In the genomic region with DNA sequence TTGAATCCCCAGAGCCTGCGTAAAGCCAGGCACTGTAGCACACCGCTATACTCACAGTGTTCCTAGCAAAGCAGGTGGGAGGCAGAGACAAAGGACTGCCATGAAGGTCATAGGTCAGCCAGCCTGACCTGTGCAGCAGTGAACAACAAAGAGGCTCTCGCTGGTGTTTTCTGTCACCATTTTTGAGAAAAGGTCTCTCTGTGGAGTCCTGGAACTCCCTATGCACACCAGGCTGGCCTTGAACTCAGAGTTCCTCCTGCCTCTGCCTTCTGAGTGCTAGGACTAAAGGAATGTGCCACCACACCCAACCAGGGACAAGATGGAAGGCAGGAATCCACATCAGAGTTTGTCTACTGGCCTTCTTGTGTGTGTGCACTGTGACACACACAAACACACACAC, we compare ENCODE assay signal across 26 mouse cellular contexts. TPM values are rescaled to one million over a fixed set of nuclear protein-coding genes. Genes with fewer than 3 reads are reported as not detected.
DNase-seq lines count a peak whose midpoint lies in the region; TF ChIP-seq lines count a peak whose summit lies in the region.
"Had no signal": no experiment of that assay in that cellular context is flagged by ENCODE, and none has a peak within 500 bp of the region (broad histone marks: within the 10 kb centered on the region; RNA-seq: fewer than 3 reads in every experiment).

No protein-coding gene starts in this region.

- no peak for TF ChIP-seq CTCF in kidney, adult 2 months (conservative IDR thresholded peaks at IDR 0.05; ENCODE audit: insufficient read depth, insufficient read length, low read depth, low read length)
- TF ChIP-seq CTCF in E14TG2a.4 (conservative IDR thresholded peaks at IDR 0.05; ENCODE audit: low read length), result no peak

- 65% methylated on average over 3 of the region's 3 CpGs for WGBS in kidney, adult 2 months

- intact Hi-C loops in heart, postnatal 25 days (cut with DNase I), result no loop called here

- no peak for DNase-seq in kidney, adult 2 months
- no peak for DNase-seq in kidney, adult 18-20 months
- DNase-seq in ES-CJ7 (ENCODE audit: low read depth, low spot score), result peak; percentile 87
- peak; percentile 80 for DNase-seq in R1 (ENCODE audit: low read depth, low spot score)
- no peak for DNase-seq in heart, postnatal 25 days (ENCODE audit: low spot score)
- no peak for DNase-seq in cerebellum, adult 11 months
- no peak for DNase-seq in ovary, postnatal 10 days (ENCODE audit: low spot score)
- DNase-seq: adrenal gland, adult 8-10 months; adrenal gland, postnatal 14 days; adrenal gland, postnatal 36 days; B cell, adult 2 months; cerebellum, adult 18-20 months; cerebellum, adult 8-10 months; cerebellum, adult 9-11 months; cerebellum, postnatal 14 days; cerebellum, postnatal 36 days; embryo, embryonic 11 days had no signal

- no peak for TF ChIP-seq POLR2A in kidney, adult 2 months (IDR thresholded peaks at IDR 0.05; ENCODE audit: low read depth, low read length)

- no peaks in the 10 kb centered on the region for H3K9me3 ChIP-seq in E14TG2a.4 (ENCODE audit: low read length)
- H3K9me3 ChIP-seq: embryonic facial prominence, embryonic 13.5 days; embryonic facial prominence, embryonic 15.5 days; forebrain, embryonic 10.5 days; forebrain, embryonic 12.5 days; G1E had no signal

- peaks cover 19% of the 10 kb centered on the region; the same call in 1 of the 2 replicates for H3K4me1 ChIP-seq in kidney, adult 2 months (ENCODE audit: control insufficient read depth, insufficient read depth, low read length)
- peaks cover 59% of the 10 kb centered on the region for H3K4me1 ChIP-seq in E14TG2a.4 (replicated peaks; ENCODE audit: low read depth, low read length)

- peak overlapping the region; percentile 46; the same call in 1 of the 2 replicates for H3K27ac ChIP-seq in kidney, adult 2 months (ENCODE audit: insufficient read depth, low read depth, low read length)
- H3K27ac ChIP-seq: embryonic facial prominence, embryonic 13.5 days; embryonic facial prominence, embryonic 15.5 days; forebrain, embryonic 10.5 days; forebrain, embryonic 12.5 days had no signal

- H3K4me3 ChIP-seq in kidney, adult 2 months (ENCODE audit: insufficient read depth, low read depth, low read length), result no peak overlapping the region
- H3K4me3 ChIP-seq in E14TG2a.4 (replicated peaks; ENCODE audit: low read length), result 0 out of 2 replicates have a peak overlapping the region, but pooled peaks have one; percentile 4
- H3K4me3 ChIP-seq: embryonic facial prominence, embryonic 13.5 days; embryonic facial prominence, embryonic 15.5 days; erythroblast, embryonic 14.5 days; forebrain, embryonic 10.5 days; forebrain, embryonic 12.5 days had no signal

- H3K27me3 ChIP-seq in kidney, adult 2 months (replicated peaks; ENCODE audit: control insufficient read depth, insufficient read depth, low read length), result no peaks in the 10 kb centered on the region
- peaks cover 12% of the 10 kb centered on the region for H3K27me3 ChIP-seq in E14TG2a.4 (ENCODE audit: insufficient read depth, low read length)
- H3K27me3 ChIP-seq: CH12.LX; embryonic facial prominence, embryonic 13.5 days; embryonic facial prominence, embryonic 15.5 days; forebrain, embryonic 12.5 days; Patski had no signal

- no peaks in the 10 kb centered on the region for H3K36me3 ChIP-seq in kidney, adult 2 months (ENCODE audit: control insufficient read depth, insufficient read depth, low read length)
- H3K36me3 ChIP-seq in E14TG2a.4 (ENCODE audit: insufficient read depth, low read length), result no peaks in the 10 kb centered on the region
- H3K36me3 ChIP-seq: embryonic facial prominence, embryonic 13.5 days; embryonic facial prominence, embryonic 15.5 days; forebrain, embryonic 10.5 days; forebrain, embryonic 12.5 days; G1E had no signal

RNA-seq across cellular contexts. Expression of a gene that starts 5.4 kb away (rescaled TPM):
- 20.4 and 22.1 TPM in 2 replicates for polyA plus RNA-seq in kidney, adult 2 months (2012; rRNA removed)
- 10 to 100 TPM; 25.0 to 28.2 TPM for total RNA-seq in heart, postnatal 25 days (2021)

Comparison
In these comparisons a context has a peak if more than half of its experiments do, and no peak if none do; other contexts are left out.
1. DNase-seq: peak in ES-CJ7 (single experiment) and R1 (single experiment); none in kidney, adult 2 months (single experiment), kidney, adult 18-20 months (single experiment), heart, postnatal 25 days (single experiment), cerebellum, adult 11 months (single experiment) and ovary, postnatal 10 days (single experiment).